ENCODE assay signal across 17 mouse cellular contexts in the genomic region with DNA sequence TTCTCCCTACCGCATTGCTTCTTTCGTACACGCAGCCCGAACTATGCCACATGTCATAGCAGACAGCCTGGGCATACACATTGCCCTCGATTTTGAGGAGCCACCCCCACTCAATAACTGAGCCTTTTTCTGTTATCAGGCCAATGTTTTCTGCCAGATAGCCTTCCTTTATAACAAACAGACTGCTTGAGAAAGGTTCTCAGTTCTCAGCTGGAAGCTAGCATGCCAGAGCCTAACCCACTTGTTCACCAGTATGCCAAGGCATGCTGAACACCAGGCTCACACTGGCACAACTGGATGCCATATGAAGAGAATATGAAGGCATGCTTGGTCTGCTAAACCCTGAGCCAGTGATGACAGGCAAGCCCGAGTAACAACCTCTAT. TPM values are rescaled to one million over a fixed set of nuclear protein-coding genes. Genes with fewer than 3 reads are reported as not detected.
DNase-seq lines count a peak whose midpoint lies in the region; ATAC-seq and TF ChIP-seq lines count a peak whose summit lies in the region.
"Had no signal": no experiment of that assay in that cellular context is flagged by ENCODE, and none has a peak within 500 bp of the region (broad histone marks: within the 10 kb centered on the region; RNA-seq: fewer than 3 reads in every experiment).

No protein-coding gene starts in this region.

- H3K9ac ChIP-seq in embryonic facial prominence, embryonic 14.5 days (ENCODE audit: low read depth, low read length) = no peak overlapping the region
- H3K9ac ChIP-seq in liver, embryonic 14.5 days (replicated peaks) = peak overlapping the region; percentile 40; the same call in 1 of the 2 replicates
- H3K9ac ChIP-seq in stomach, embryonic 16.5 days (ENCODE audit: low read length) = no peak overlapping the region
- H3K9ac ChIP-seq in kidney, embryonic 14.5 days (ENCODE audit: low read depth, low read length) = no peak overlapping the region
- H3K9ac ChIP-seq: heart, embryonic 13.5 days had no signal

- TF ChIP-seq EP300 in liver, embryonic 14.5 days (IDR thresholded peaks at IDR 0.05; ENCODE audit: low read depth) = no peak

- H3K27me3 ChIP-seq in megakaryocyte, embryonic 14.5 days (replicated peaks) = no peaks in the 10 kb centered on the region
- H3K27me3 ChIP-seq in embryonic facial prominence, embryonic 14.5 days (replicated peaks; ENCODE audit: control insufficient read depth, insufficient read depth, low read length) = no peaks in the 10 kb centered on the region
- no peaks in the 10 kb centered on the region for H3K27me3 ChIP-seq in liver, embryonic 14.5 days (ENCODE audit: control insufficient read depth, insufficient read depth, low read length)
- H3K27me3 ChIP-seq in stomach, embryonic 16.5 days (ENCODE audit: control insufficient read depth, insufficient read depth, low read length) = no peaks in the 10 kb centered on the region
- no peaks in the 10 kb centered on the region for H3K27me3 ChIP-seq in kidney, embryonic 14.5 days (ENCODE audit: control insufficient read depth, insufficient read depth, low read length)
- H3K27me3 ChIP-seq: heart, embryonic 13.5 days had no signal

- no peaks in the 10 kb centered on the region for H3K9me3 ChIP-seq in megakaryocyte, embryonic 14.5 days
- H3K9me3 ChIP-seq in embryonic facial prominence, embryonic 14.5 days (ENCODE audit: control insufficient read depth, low read length) = no peaks in the 10 kb centered on the region
- no peaks in the 10 kb centered on the region for H3K9me3 ChIP-seq in liver, embryonic 14.5 days (ENCODE audit: control insufficient read depth, low read length)
- H3K9me3 ChIP-seq in stomach, embryonic 16.5 days (replicated peaks; ENCODE audit: control insufficient read depth, low read length) = no peaks in the 10 kb centered on the region
- H3K9me3 ChIP-seq in kidney, embryonic 14.5 days (ENCODE audit: control insufficient read depth, low read length) = no peaks in the 10 kb centered on the region
- H3K9me3 ChIP-seq: G1E; heart, embryonic 13.5 days had no signal

- TF ChIP-seq CTCF in liver, embryonic 14.5 days (IDR thresholded peaks at IDR 0.05; ENCODE audit: low read depth) = no peak

- WGBS in embryonic facial prominence, embryonic 14.5 days = 76% methylated on average over 6 of the region's 6 CpGs
- 58% methylated on average over 6 of the region's 6 CpGs for WGBS in liver, embryonic 14.5 days (ENCODE audit: insufficient replicate concordance)
- 57% methylated on average over 6 of the region's 6 CpGs for WGBS in stomach, embryonic 16.5 days
- 88% methylated on average over 6 of the region's 6 CpGs for WGBS in kidney, embryonic 14.5 days

- H3K27ac ChIP-seq in embryonic facial prominence, embryonic 14.5 days (replicated peaks; ENCODE audit: low read depth, low read length) = 0 out of 2 replicates have a peak overlapping the region, but pooled peaks have one; percentile 52
- H3K27ac ChIP-seq in liver, embryonic 14.5 days = peak overlapping the region; percentile 33
- H3K27ac ChIP-seq in stomach, embryonic 16.5 days (ENCODE audit: low read length) = peak overlapping the region; percentile 81
- no peak overlapping the region for H3K27ac ChIP-seq in kidney, embryonic 14.5 days (ENCODE audit: low read depth, low read length)
- H3K27ac ChIP-seq: heart, embryonic 13.5 days; hindbrain, postnatal 0 days had no signal

- DNase-seq in embryonic facial prominence, embryonic 14.5 days (ENCODE audit: low spot score) = no peak
- DNase-seq in liver, embryonic 14.5 days (ENCODE audit: low read depth in 3 of 3, low spot score in 3 of 3) = no peak
- DNase-seq in yolk sac, embryonic 10.5 days (ENCODE audit: low spot score) = no peak
- DNase-seq in kidney, adult 9 months = no peak
- DNase-seq: cerebellum, postnatal 36 days; lung, adult 2 months; lung, postnatal 36 days; midbrain, embryonic 14.5 days; right cerebral cortex, adult 18-20 months; thymus, postnatal 25 days had no signal

- H3K4me1 ChIP-seq in megakaryocyte, embryonic 14.5 days = peaks cover 84% of the 10 kb centered on the region
- H3K4me1 ChIP-seq in embryonic facial prominence, embryonic 14.5 days (ENCODE audit: control insufficient read depth, insufficient read depth, low read length) = peaks cover 36% of the 10 kb centered on the region
- peaks cover 13 to 22% of the 10 kb centered on the region in 2 experiments for H3K4me1 ChIP-seq in liver, embryonic 14.5 days (replicated peaks; ENCODE audit: control insufficient read depth in 2 of 2, insufficient read depth in 2 of 2, low read length in 1 of 2)
- H3K4me1 ChIP-seq in stomach, embryonic 16.5 days (ENCODE audit: control insufficient read depth, insufficient read depth, low read length) = peaks cover 27% of the 10 kb centered on the region
- peaks cover 13% of the 10 kb centered on the region for H3K4me1 ChIP-seq in kidney, embryonic 14.5 days (ENCODE audit: control insufficient read depth, insufficient read depth, low read length)

- ATAC-seq in megakaryocyte, adult 5-6 weeks (ENCODE audit: poor library complexity, severe bottlenecking) = no peak
- ATAC-seq in embryonic facial prominence, embryonic 14.5 days (ENCODE audit: low read depth) = no peak
- ATAC-seq in liver, embryonic 14.5 days (ENCODE audit: insufficient read depth) = peak; percentile 36; the same call in 1 of the 2 replicates
- peak; percentile 22; the same call in 1 of the 2 replicates for ATAC-seq in stomach, embryonic 16.5 days (ENCODE audit: insufficient read depth, low FRiP score)
- ATAC-seq in kidney, embryonic 14.5 days (ENCODE audit: low FRiP score, low TSS enrichment) = no peak

- H3K36me3 ChIP-seq in megakaryocyte, embryonic 14.5 days (replicated peaks; ENCODE audit: low read length) = peaks cover 84% of the 10 kb centered on the region
- H3K36me3 ChIP-seq in embryonic facial prominence, embryonic 14.5 days (ENCODE audit: control insufficient read depth, insufficient read depth, low read length) = peaks cover 6% of the 10 kb centered on the region; the same call in 1 of the 2 replicates
- H3K36me3 ChIP-seq in liver, embryonic 14.5 days (replicated peaks; ENCODE audit: control insufficient read depth, insufficient read depth, low read depth) = peaks cover 12% of the 10 kb centered on the region
- peaks cover 6% of the 10 kb centered on the region; the same call in 1 of the 2 replicates for H3K36me3 ChIP-seq in stomach, embryonic 16.5 days (ENCODE audit: control insufficient read depth, insufficient read depth, low read length)
- H3K36me3 ChIP-seq in kidney, embryonic 14.5 days (ENCODE audit: control insufficient read depth, insufficient read depth, low read length) = 0 out of 2 replicates have a peak, but pooled peaks cover 4% of the 10 kb centered on the region

- peak overlapping the region; percentile 67 for H3K4me3 ChIP-seq in megakaryocyte, embryonic 14.5 days (replicated peaks)
- H3K4me3 ChIP-seq in embryonic facial prominence, embryonic 14.5 days (ENCODE audit: low read depth, low read length) = no peak overlapping the region
- no peak overlapping the region for H3K4me3 ChIP-seq in liver, embryonic 14.5 days (ENCODE audit: insufficient read depth in 1 of 2, low read depth in 2 of 2, low read length in 2 of 2)
- H3K4me3 ChIP-seq in stomach, embryonic 16.5 days (replicated peaks; ENCODE audit: low read length) = no peak overlapping the region
- no peak overlapping the region for H3K4me3 ChIP-seq in kidney, embryonic 14.5 days (ENCODE audit: low read length)
- H3K4me3 ChIP-seq: heart, embryonic 13.5 days had no signal

- no peak overlapping the region for H3K4me2 ChIP-seq in embryonic facial prominence, embryonic 14.5 days (ENCODE audit: low read depth, low read length)
- peak overlapping the region; percentile 20 for H3K4me2 ChIP-seq in liver, embryonic 14.5 days (ENCODE audit: low read depth)
- peak overlapping the region; percentile 24; the same call in 1 of the 2 replicates for H3K4me2 ChIP-seq in stomach, embryonic 16.5 days (ENCODE audit: low read depth, low read length)
- no peak overlapping the region for H3K4me2 ChIP-seq in kidney, embryonic 14.5 days (replicated peaks; ENCODE audit: low read depth, low read length)
- H3K4me2 ChIP-seq: heart, embryonic 13.5 days had no signal

RNA-seq across cellular contexts. Expression of gene Tmem131l, which starts 17.8 kb away (rescaled TPM):
- polyA plus RNA-seq in megakaryocyte, embryonic 14.5 days (2012; ENCODE audit: insufficient read depth, low replicate concordance) = 24.6 and 75.9 TPM in 2 replicates
- 40.0 and 63.5 TPM in 2 replicates for total RNA-seq in megakaryocyte, adult 5-6 weeks (2015)
- total RNA-seq in megakaryocyte, adult 5-6 weeks (2017) = 29.7 and 40.2 TPM in 2 replicates
- polyA plus RNA-seq in embryonic facial prominence, embryonic 14.5 days (2014; fragmentation: Nextera tagmentation; extraction: Ambion mirVana) = 46.5 and 61.2 TPM in 2 replicates
- polyA plus RNA-seq in liver, embryonic 14.5 days (2012; rRNA removed) = 17.9 and 18.9 TPM in 2 replicates
- 24.5 and 25.3 TPM in 2 replicates for polyA plus RNA-seq in liver, embryonic 14.5 days (2014; fragmentation: Nextera tagmentation; extraction: Ambion mirVana)
- 38.9 and 41.7 TPM in 2 replicates for polyA plus RNA-seq in stomach, embryonic 16.5 days (2015; fragmentation: Nextera tagmentation; extraction: Ambion mirVana)
- polyA plus RNA-seq in kidney, embryonic 14.5 days (2014; fragmentation: Nextera tagmentation; extraction: Ambion mirVana) = 45.3 and 53.1 TPM in 2 replicates

Comparison
In these comparisons a context has a peak if more than half of its experiments do, and no peak if none do; other contexts are left out.
1. ATAC-seq: peak in liver, embryonic 14.5 days (single experiment) and stomach, embryonic 16.5 days (single experiment); none in megakaryocyte, adult 5-6 weeks (single experiment), embryonic facial prominence, embryonic 14.5 days (single experiment) and kidney, embryonic 14.5 days (single experiment).
2. H3K4me2 ChIP-seq: peak in liver, embryonic 14.5 days (single experiment) and stomach, embryonic 16.5 days (single experiment); none in embryonic facial prominence, embryonic 14.5 days (single experiment) and kidney, embryonic 14.5 days (single experiment).